Mouse (Mus musculus): Measurements from ENCODE around the gene 1810013L24Rik.

- TF ChIP-seq USF1 (IDR thresholded peaks at IDR 0.05; ENCODE audit: low read depth) (no peak), POLR2A (IDR thresholded peaks at IDR 0.05; ENCODE audit: insufficient read length, low read depth) (no peak), SRF (IDR thresholded peaks at IDR 0.05; ENCODE audit: control insufficient read depth, insufficient read length, low read depth) (no peak), MYOG (IDR thresholded peaks at IDR 0.05; ENCODE audit: control insufficient read depth in 1 of 3, insufficient read depth in 1 of 3, insufficient read length in 2 of 3, low read depth in 2 of 3) (no peak), POLR2AphosphoS2 (IDR thresholded peaks at IDR 0.05; ENCODE audit: insufficient read length, low read depth) (no peak), E2F4 (IDR thresholded peaks at IDR 0.05; ENCODE audit: insufficient read depth) (no peak), MAX (IDR thresholded peaks at IDR 0.05; ENCODE audit: low read depth) (no peak), TCF3 (IDR thresholded peaks at IDR 0.05; ENCODE audit: insufficient read length, low read depth) (no peak), REST (IDR thresholded peaks at IDR 0.05; ENCODE audit: insufficient read depth, insufficient read length) (no peak), MYOD1 (IDR thresholded peaks at IDR 0.05; ENCODE audit: control insufficient read depth in 1 of 3, insufficient read length in 2 of 3, low read depth in 2 of 3) (no peak), CEBPB (IDR thresholded peaks at IDR 0.05; ENCODE audit: insufficient read depth, poor library complexity, severe bottlenecking) (no peak), TCF12 (IDR thresholded peaks at IDR 0.05; ENCODE audit: insufficient read depth, poor library complexity, severe bottlenecking) (no peak)
These were observed 7.3 kb upstream of the 1810013L24Rik start for GRCm38 (mm10) chr16:8822586-8822985.
